Comparison of ENCODE assay signal across 8 mouse cellular contexts in genomic region chr2:153425998-153426670, GRCm38 (mm10).
DNase-seq lines count a peak whose midpoint lies in the region; ATAC-seq lines count a peak whose summit lies in the region.

No protein-coding gene starts in this region.

- H3K27me3 ChIP-seq in hindbrain, embryonic 14.5 days (ENCODE audit: control insufficient read depth, insufficient read depth, low read length), result no peaks in the 10 kb centered on the region
- H3K27me3 ChIP-seq in midbrain, embryonic 11.5 days (ENCODE audit: control insufficient read depth, insufficient read depth, low read length), result no peaks in the 10 kb centered on the region; the same call in 1 of the 2 replicates

- no peaks in the 10 kb centered on the region for H3K9me3 ChIP-seq in hindbrain, embryonic 14.5 days (ENCODE audit: control insufficient read depth, low read length)
- H3K9me3 ChIP-seq in midbrain, embryonic 11.5 days (ENCODE audit: control insufficient read depth, low read length), result no peaks in the 10 kb centered on the region

- 10% methylated on average over 9 of the region's 9 CpGs for WGBS in hindbrain, embryonic 14.5 days
- 22% methylated on average over 9 of the region's 9 CpGs for WGBS in midbrain, embryonic 11.5 days

- no peak overlapping the region for H3K4me2 ChIP-seq in hindbrain, embryonic 14.5 days (replicated peaks)
- H3K4me2 ChIP-seq in midbrain, embryonic 11.5 days, result no peak overlapping the region

- H3K9ac ChIP-seq in hindbrain, embryonic 14.5 days, result no peak overlapping the region
- peak overlapping the region; percentile 44 for H3K9ac ChIP-seq in midbrain, embryonic 11.5 days (ENCODE audit: low read length)

- H3K27ac ChIP-seq in hindbrain, embryonic 14.5 days, result peak overlapping the region; percentile 62
- peak overlapping the region; percentile 58 for H3K27ac ChIP-seq in midbrain, embryonic 11.5 days (ENCODE audit: low read depth, low read length)

- no peak overlapping the region for H3K4me3 ChIP-seq in hindbrain, embryonic 14.5 days (replicated peaks; ENCODE audit: low read length)
- H3K4me3 ChIP-seq in midbrain, embryonic 11.5 days (ENCODE audit: low read depth, low read length), result no peak overlapping the region

- H3K4me1 ChIP-seq in hindbrain, embryonic 14.5 days (replicated peaks; ENCODE audit: control insufficient read depth, insufficient read depth, low read length), result peaks cover 37% of the 10 kb centered on the region
- H3K4me1 ChIP-seq in midbrain, embryonic 11.5 days (ENCODE audit: control insufficient read depth, insufficient read depth, low read length), result peaks cover 24% of the 10 kb centered on the region

- no peak for DNase-seq in frontal cortex, postnatal 25 days (ENCODE audit: low spot score in 2 of 2)
- DNase-seq in brain, adult 2 months (ENCODE audit: low read depth, low spot score), result peak; percentile 92
- DNase-seq in hindbrain, embryonic 14.5 days (ENCODE audit: low spot score), result no peak
- no peak for DNase-seq in midbrain, embryonic 11.5 days (ENCODE audit: low spot score, missing footprints)
- DNase-seq in thymus, adult 18-20 months, result no peak
- no peak for DNase-seq in adipocyte (ENCODE audit: low spot score)
- no peak for DNase-seq in spleen, postnatal 14 days (ENCODE audit: low spot score in 2 of 2)

- H3K36me3 ChIP-seq in hindbrain, embryonic 14.5 days (replicated peaks; ENCODE audit: control insufficient read depth, insufficient read depth), result peaks cover 49% of the 10 kb centered on the region
- H3K36me3 ChIP-seq in midbrain, embryonic 11.5 days (ENCODE audit: control insufficient read depth, insufficient read depth, low read length), result 0 out of 2 replicates have a peak, but pooled peaks cover 2% of the 10 kb centered on the region

- peak; percentile 28 for ATAC-seq in frontal cortex, adult (ENCODE audit: low TSS enrichment)
- ATAC-seq in hindbrain, embryonic 14.5 days (ENCODE audit: low FRiP score), result peak; percentile 84
- peak; percentile 72 for ATAC-seq in midbrain, embryonic 11.5 days (ENCODE audit: low FRiP score)

Comparison
In these comparisons a context has a peak if more than half of its experiments do, and no peak if none do; other contexts are left out.
1. ATAC-seq: peak in every context shown above with its lines; median percentile 84 in hindbrain, embryonic 14.5 days; 72 in midbrain, embryonic 11.5 days; 28 in frontal cortex, adult.